Mouse (Mus musculus) embryonic facial prominence, embryonic 14.5 days (tissue): Measurements from ENCODE around the gene C8a. TPM values are rescaled to one million over a fixed set of nuclear protein-coding genes. Genes with fewer than 3 reads are reported as not detected.

Experiments
- ATAC-seq: fragments of 200-750 bp; cut with Nextera tagmentation; 2 replicates; pipeline ENCODE4 v1.8.0; 2017; ENCODE audit warnings: low read depth, moderate number of reproducible peaks, moderate TSS enrichment
- DNase-seq: peaks from one replicate; pipeline ENCODE4 v3.0.0-alpha.2; 2015; ENCODE audit warnings: low spot score
- H3K27ac ChIP-seq: fragments of 300-500 bp; sonication (generic); replicated peaks from 2 replicates; pipeline ENCODE4 v1.5.1; 2014; ENCODE audit warnings: low read depth, mild to moderate bottlenecking, low read length, moderate library complexity
- H3K27me3 ChIP-seq: fragments of 300-500 bp; sonication (generic); replicated peaks from 2 replicates; pipeline ENCODE4 v1.6.1; 2014; ENCODE audit warnings: low read length; ENCODE audit not compliant: control insufficient read depth, insufficient read depth
- H3K36me3 ChIP-seq: fragments of 300-500 bp; sonication (generic); 2 replicates; pipeline ENCODE4 v1.6.1; 2014; ENCODE audit warnings: low read length, mixed read lengths; ENCODE audit not compliant: control insufficient read depth, insufficient read depth
- H3K4me1 ChIP-seq: fragments of 300-500 bp; sonication (generic); 2 replicates; pipeline ENCODE4 v1.6.1; 2014; ENCODE audit warnings: antibody characterized with exemption, low read length; ENCODE audit not compliant: control insufficient read depth, insufficient read depth
- H3K4me2 ChIP-seq: fragments of 300-500 bp; sonication (generic); 2 replicates; pipeline ENCODE4 v1.6.1; 2014; ENCODE audit warnings: low read depth, mild to moderate bottlenecking, low read length, moderate library complexity, mixed read lengths
- H3K4me3 ChIP-seq: fragments of 300-500 bp; sonication (generic); 2 replicates; pipeline ENCODE4 v1.5.1; 2014; ENCODE audit warnings: low read depth, mild to moderate bottlenecking, low read length
- H3K9ac ChIP-seq: fragments of 300-500 bp; sonication (generic); 2 replicates; pipeline ENCODE4 v1.6.1; 2014; ENCODE audit warnings: low read depth, mild to moderate bottlenecking, low read length, moderate library complexity, mixed read lengths
- H3K9me3 ChIP-seq: fragments of 300-500 bp; sonication (generic); 2 replicates; pipeline ENCODE4 v1.6.1; 2016; ENCODE audit warnings: low read length; ENCODE audit not compliant: control insufficient read depth
- WGBS: fragments of 180-500 bp; shearing (Covaris S2); extraction: QIAGEN DNeasy Blood & Tissue Kit; methylation state at CpG from one replicate; pipeline ENCODE4 v1.1.7; 2014; 5-methylcytosine and 5-hydroxymethylcytosine counted together
- polyA plus RNA-seq: library from polyadenylated mRNA; unstranded; fragments of >200 nt; fragmentation: Nextera tagmentation; extraction: Ambion mirVana; gene quantifications from 2 replicates; pipeline ENCODE4 v1.2.1, GENCODE M21; 2014

C8a gene
- polyA plus RNA-seq, 1 experiment from 2014 or later, result not detected

DNA sequence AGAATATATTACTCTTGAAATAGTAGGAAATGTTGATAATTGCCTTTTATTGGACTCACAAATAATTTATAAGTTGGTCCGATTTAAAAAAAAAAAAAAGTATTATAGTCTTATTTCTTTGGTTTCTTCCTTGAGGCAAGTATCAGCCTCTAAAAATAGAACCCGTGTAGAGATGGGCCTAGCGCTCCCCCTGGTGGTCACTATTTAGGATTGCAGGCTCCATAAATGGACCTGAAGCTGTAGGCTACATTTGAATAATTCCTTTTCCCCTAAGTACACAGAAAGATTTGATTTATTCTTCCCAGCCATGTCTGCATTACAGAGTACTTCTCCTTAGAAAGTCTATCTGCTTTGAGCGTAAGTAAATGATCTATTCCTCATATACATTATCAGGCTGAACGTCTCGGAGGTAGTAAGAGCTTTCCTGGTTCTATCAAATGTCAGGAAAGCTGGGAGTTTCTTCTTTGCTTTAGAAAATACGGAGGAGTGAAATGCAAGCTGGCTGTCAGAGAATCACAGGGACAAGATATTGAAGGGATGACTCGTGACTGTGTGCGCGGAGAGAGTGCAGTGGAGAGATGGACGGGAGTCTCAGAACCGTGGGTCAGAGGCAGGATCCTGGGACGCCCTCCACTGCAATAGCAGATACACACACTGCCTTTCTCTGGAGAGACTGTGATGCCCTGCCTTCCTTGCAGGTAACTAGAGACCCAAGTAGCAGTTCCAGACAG is 18.0 kb upstream of the C8a start:
- 51% methylated on average over 13 of the region's 13 CpGs for WGBS
- DNase-seq (peak; percentile 59), ATAC-seq (no peak)
- Histone ChIP-seq H3K27me3 (no peaks in the 10 kb centered on the region), H3K4me1 (peaks cover 3% of the 10 kb centered on the region; the same call in 1 of the 2 replicates), H3K36me3 (no peaks in the 10 kb centered on the region), H3K27ac (no peak overlapping the region), H3K4me3 (no peak overlapping the region), H3K9me3 (no peaks in the 10 kb centered on the region), H3K9ac (no peak overlapping the region), H3K4me2 (no peak overlapping the region)

DNA sequence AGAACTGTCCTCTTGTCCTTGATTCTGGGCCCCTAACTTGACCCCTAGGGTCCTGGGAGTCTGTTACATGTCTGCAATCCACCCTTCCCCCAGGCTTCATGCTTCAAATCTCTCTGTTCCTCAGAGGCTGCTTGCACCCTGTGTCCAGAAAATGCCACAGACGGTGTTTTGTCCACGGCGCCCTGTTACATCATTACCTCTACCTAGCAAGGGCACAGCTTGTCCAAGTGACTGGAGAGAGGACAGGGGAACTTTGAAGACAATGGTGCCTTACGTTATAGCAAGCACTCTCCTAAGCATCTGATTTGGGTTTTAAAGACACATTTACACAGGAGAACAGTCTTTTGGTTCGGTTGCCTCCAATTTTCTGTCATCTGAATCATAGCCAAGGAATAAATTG is 17.4 kb upstream of the C8a start:
- Histone ChIP-seq H3K27ac (no peak overlapping the region), H3K9me3 (no peaks in the 10 kb centered on the region)

DNA sequence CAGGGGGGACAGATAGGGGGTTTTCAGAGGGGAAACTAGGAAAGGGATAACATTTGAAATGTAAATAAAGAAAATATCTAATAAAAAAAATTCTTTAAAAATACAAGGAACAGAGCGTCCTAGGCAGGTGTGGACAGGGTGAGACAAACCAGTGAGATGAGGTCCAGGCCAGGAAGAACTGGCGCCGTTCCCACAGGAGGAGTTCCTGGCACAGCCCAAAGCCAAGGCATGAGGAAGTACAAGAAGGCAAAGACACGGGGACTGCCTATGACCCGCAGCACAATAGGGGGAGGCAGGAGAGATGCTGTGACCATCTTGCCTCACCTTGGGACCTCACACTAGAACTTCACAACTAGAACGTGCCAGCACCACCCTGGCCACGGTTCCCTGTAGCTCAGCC is 15.5 kb upstream of the C8a start:
- Histone ChIP-seq H3K9me3 (no peaks in the 10 kb centered on the region), H3K4me2 (no peak overlapping the region), H3K9ac (no peak overlapping the region), H3K4me1 (peaks cover 6% of the 10 kb centered on the region; the same call in 1 of the 2 replicates), H3K36me3 (no peaks in the 10 kb centered on the region), H3K27me3 (no peaks in the 10 kb centered on the region), H3K27ac (no peak overlapping the region), H3K4me3 (no peak overlapping the region)
- DNase-seq, result no peak
- ATAC-seq, result no peak
- WGBS, result 86% methylated on average over 7 of the region's 7 CpGs

More for the DNA sequence above, 17.4 kb upstream of the C8a start:
- no peaks in the 10 kb centered on the region for H3K36me3 ChIP-seq
- no peak overlapping the region for H3K4me2 ChIP-seq
- H3K27me3 ChIP-seq, result no peaks in the 10 kb centered on the region
- ATAC-seq, result no peak
- H3K9ac ChIP-seq, result no peak overlapping the region
- H3K4me3 ChIP-seq, result no peak overlapping the region
- WGBS, result 66% methylated on average over 5 of the region's 5 CpGs
- peaks cover 6% of the 10 kb centered on the region; the same call in 1 of the 2 replicates for H3K4me1 ChIP-seq
- no peak for DNase-seq

DNA sequence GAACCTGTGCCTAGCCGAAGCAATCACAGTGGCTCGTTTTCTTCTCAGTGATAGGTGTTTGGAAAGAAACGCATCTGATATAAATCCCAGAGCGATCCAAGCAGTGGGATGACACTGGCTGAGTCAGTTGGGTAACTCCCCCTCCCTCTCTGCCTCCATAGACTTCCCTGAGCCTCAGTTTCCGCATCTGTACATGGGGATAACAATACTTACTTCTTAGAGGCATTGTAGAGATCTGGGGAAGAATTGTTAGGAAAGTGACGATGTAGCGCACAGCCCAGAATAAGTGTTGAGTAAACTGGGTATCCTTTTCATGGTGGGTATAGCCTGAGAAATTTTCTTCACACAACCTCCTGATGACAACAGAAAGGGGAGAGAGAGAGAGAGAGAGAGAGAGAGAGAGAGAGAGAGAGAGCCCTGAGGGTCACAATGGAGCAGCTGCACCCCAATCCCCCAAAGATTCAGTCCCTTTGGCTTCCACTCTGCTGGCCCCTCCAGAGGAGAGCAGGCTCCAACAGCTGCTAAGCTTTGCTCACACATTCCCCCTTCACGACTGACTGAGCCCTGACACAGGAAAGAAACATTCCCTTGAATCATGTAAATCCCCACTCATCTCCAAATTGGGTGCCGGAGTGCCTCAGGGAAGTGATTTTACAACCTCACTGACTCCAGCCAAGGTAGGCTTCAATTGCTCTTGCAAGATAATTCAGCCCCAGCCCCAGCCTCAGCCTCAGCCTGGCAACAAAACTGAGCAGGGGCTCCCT is 12.5 kb upstream of the C8a start:
- H3K9me3 ChIP-seq, result no peaks in the 10 kb centered on the region
- H3K9ac ChIP-seq, result no peak overlapping the region
- no peaks in the 10 kb centered on the region for H3K36me3 ChIP-seq
- H3K27ac ChIP-seq, result no peak overlapping the region
- ATAC-seq (peak; percentile 37; the same call in 1 of the 2 replicates), DNase-seq (peak; percentile 27)
- no peaks in the 10 kb centered on the region for H3K27me3 ChIP-seq
- 76% methylated on average over 9 of the region's 9 CpGs for WGBS
- no peak overlapping the region for H3K4me2 ChIP-seq
- peaks cover 6% of the 10 kb centered on the region; the same call in 1 of the 2 replicates for H3K4me1 ChIP-seq
- no peak overlapping the region for H3K4me3 ChIP-seq

DNA sequence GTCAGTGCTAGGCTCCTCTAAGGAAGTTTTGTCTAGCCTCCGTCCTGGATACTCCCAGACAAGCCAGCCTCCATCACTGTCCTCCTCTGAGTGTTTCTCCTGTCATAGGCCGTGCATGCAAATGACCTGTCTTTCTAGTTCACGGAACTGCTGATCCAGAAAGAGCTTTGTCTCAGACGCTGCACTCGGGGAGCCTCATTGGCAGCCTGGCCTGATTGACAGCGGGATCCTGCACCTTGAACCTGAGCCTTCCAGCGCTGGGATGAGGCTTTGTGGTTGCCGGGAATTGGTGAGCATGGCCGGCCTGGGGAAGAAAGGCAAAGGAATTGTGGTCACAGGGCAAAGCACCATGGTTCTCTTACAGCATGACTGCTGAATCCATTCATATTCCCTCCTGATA is 11.3 kb upstream of the C8a start:
- 62% methylated on average over 9 of the region's 9 CpGs for WGBS
- Histone ChIP-seq H3K4me1 (peaks cover 6% of the 10 kb centered on the region; the same call in 1 of the 2 replicates), H3K27ac (no peak overlapping the region), H3K9me3 (no peaks in the 10 kb centered on the region), H3K36me3 (no peaks in the 10 kb centered on the region), H3K9ac (no peak overlapping the region), H3K4me3 (no peak overlapping the region), H3K4me2 (no peak overlapping the region), H3K27me3 (no peaks in the 10 kb centered on the region)
- ATAC-seq, result no peak
- no peak for DNase-seq

DNA sequence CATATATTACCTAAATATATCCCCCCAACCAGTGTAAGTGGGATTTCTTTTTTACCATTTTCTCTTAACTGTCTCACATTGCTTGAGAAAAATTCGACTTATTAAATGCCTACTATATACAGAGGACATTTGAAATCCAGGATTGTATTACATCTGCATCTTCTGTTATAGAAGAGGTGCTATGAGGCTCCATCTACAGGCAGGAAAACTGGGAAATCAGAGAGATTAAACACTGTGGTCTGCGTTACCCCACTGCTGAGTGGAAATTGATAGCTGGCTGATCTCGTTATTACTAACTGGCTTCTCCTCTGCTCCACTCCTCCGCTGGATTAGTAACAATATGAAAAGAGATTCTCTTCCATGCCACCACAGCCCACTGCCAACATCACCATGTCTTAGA is 366 bp downstream of the C8a start:
- DNase-seq (no peak), ATAC-seq (no peak)
- Histone ChIP-seq H3K4me3 (no peak overlapping the region), H3K4me1 (no peaks in the 10 kb centered on the region), H3K36me3 (no peaks in the 10 kb centered on the region), H3K9me3 (no peaks in the 10 kb centered on the region), H3K4me2 (no peak overlapping the region), H3K27me3 (no peaks in the 10 kb centered on the region), H3K27ac (no peak overlapping the region), H3K9ac (no peak overlapping the region)
- 57% methylated on average over 4 of the region's 4 CpGs for WGBS

DNA sequence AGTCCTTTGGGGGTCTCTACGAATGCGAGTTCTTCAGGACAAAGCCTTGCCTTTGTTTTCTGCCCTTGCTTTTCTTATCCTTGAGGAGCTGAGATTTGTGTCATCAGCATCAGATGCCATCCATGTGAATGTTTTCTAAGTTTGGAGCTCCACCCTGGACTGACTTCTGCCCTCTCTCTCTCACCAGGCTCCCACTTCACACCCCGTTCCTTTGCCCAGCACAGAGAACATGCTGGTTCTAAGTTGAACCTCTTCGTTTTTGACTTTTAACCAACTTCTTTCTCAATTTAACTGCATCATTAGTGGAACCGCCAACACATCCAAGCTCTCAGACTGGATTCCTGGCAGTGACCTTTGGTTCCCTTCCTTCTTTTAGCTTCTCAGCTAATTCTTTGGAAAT is 6.0 kb downstream of the C8a start:
- no peak for ATAC-seq
- Histone ChIP-seq H3K9ac (no peak overlapping the region), H3K9me3 (no peaks in the 10 kb centered on the region), H3K4me2 (no peak overlapping the region), H3K36me3 (no peaks in the 10 kb centered on the region), H3K27me3 (no peaks in the 10 kb centered on the region), H3K4me3 (no peak overlapping the region), H3K4me1 (no peaks in the 10 kb centered on the region), H3K27ac (no peak overlapping the region)
- WGBS, result 86% methylated on average over 5 of the region's 5 CpGs
- DNase-seq, result no peak

DNA sequence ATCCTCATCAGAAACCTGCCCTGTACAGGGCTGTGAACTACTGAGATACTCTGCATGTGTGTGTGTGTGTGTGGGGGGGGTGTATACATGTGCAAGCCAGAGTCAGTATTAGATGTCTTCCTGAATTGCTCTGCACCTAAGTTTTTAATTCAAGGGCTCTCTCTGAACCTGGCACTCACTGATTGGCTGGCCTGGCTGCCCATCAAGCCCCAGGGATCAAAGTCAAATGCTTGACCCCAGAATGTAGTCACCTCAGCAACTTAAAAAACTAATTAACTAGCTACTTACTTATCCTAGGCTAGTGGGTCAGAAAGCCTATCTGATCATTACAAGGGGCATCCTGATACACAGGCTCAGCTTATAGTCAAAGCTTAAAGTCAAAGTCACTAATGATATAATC is 6.6 kb downstream of the C8a start:
- Histone ChIP-seq H3K27ac (no peak overlapping the region), H3K9me3 (no peaks in the 10 kb centered on the region), H3K27me3 (no peaks in the 10 kb centered on the region), H3K36me3 (no peaks in the 10 kb centered on the region), H3K4me3 (no peak overlapping the region), H3K4me2 (no peak overlapping the region), H3K9ac (no peak overlapping the region), H3K4me1 (no peaks in the 10 kb centered on the region)
- ATAC-seq (no peak), DNase-seq (no peak)
